Mouse (Mus musculus): ENCODE results near the gene Ilkap.

DNA sequence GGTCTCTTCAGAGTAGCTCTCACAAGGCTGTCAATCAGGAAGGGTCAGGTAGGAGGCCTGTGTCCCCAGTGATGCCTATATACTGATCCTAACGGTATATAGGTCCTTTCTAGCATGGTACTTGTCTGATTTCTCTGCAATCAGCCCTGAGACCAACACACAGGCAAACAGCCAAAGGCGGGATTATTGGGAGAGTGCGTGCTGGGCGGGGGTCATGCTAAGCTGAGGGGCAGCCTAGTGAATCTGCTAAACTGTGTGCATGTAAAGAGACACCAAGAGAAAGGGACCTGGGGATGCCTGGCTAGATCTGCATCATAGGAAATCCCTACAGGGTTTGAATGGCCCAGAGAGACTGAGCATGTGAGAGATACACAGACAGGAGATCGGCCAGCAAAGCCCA, 16.7 kb upstream of the Ilkap start:
- TF ChIP-seq CTCF (IDR thresholded peaks at IDR 0.05; ENCODE audit: low read depth) = no peak
- no peak for TF ChIP-seq EP300 (optimal IDR thresholded peaks at IDR 0.05)

Measured in stomach, postnatal 0 days (tissue).